Mouse (Mus musculus) embryonic fibroblast, embryonic 13.5 days (primary cell): ENCODE measurements at regions not wholly inside any gene's neighbourhood (a gene's known extent, or its start where the extent isn't known, plus 50 kb on each side); places are given as distances from the start of the nearest gene placed in this dataset.
"Not testable (repeated sequence)": the region's sequence is repeated elsewhere in the genome, so short reads cannot be mapped to it uniquely, and the experiment has no call there.

Experiments used
- H3K27ac ChIP-seq: 2 replicates; pipeline ENCODE4 v1.5.1; 2012; ENCODE audit warnings: low read length, control low read depth, inconsistent platforms; ENCODE audit not compliant: insufficient read depth
- H3K4me1 ChIP-seq: 2 replicates; pipeline ENCODE4 v1.6.1; 2011; ENCODE audit warnings: low read length; ENCODE audit not compliant: control insufficient read depth, insufficient read depth
- H3K4me3 ChIP-seq: 2 replicates; pipeline ENCODE4 v1.5.1; 2011; ENCODE audit warnings: mild to moderate bottlenecking, control low read depth, low read length; ENCODE audit not compliant: insufficient read depth
- CTCF ChIP-seq: IDR thresholded peaks from 2 replicates; pipeline ENCODE4 v1.5.1; 2011; ENCODE audit warnings: mild to moderate bottlenecking, control low read depth, low read length, moderate library complexity, borderline replicate concordance; ENCODE audit not compliant: insufficient read depth
- POLR2A ChIP-seq: IDR thresholded peaks from 2 replicates; pipeline ENCODE4 v1.6.1; 2011; ENCODE audit warnings: low read depth, mild to moderate bottlenecking, control low read depth, low read length, moderate library complexity

- no peak for TF ChIP-seq POLR2A
These were observed 77.7 kb upstream of the Creb5 start for GRCm38 (mm10) chr6:53209398-53209797.

GRCm38 (mm10) chr6:53208474-53208873 is 78.6 kb upstream of the Creb5 start:
- H3K27ac ChIP-seq, result no peak overlapping the region
- no peak for TF ChIP-seq CTCF
- TF ChIP-seq POLR2A, result no peak
- no peak overlapping the region for H3K4me3 ChIP-seq
- H3K4me1 ChIP-seq, result peaks cover 8% of the 10 kb centered on the region; the same call in 1 of the 2 replicates

More at GRCm38 (mm10) chr6:53209398-53209797, 77.7 kb upstream of the Creb5 start:
- no peak overlapping the region for H3K4me3 ChIP-seq
- peaks cover 8% of the 10 kb centered on the region; the same call in 1 of the 2 replicates for H3K4me1 ChIP-seq
- no peak overlapping the region for H3K27ac ChIP-seq

- TF ChIP-seq CTCF (no peak), POLR2A (no peak)
- Histone ChIP-seq H3K27ac (no peak overlapping the region), H3K4me1 (peaks cover 8% of the 10 kb centered on the region; the same call in 1 of the 2 replicates), H3K4me3 (no peak overlapping the region)
These were observed 79.3 kb upstream of the Creb5 start for GRCm38 (mm10) chr6:53207781-53208180.

- Histone ChIP-seq H3K4me1 (peaks cover 8% of the 10 kb centered on the region; the same call in 1 of the 2 replicates), H3K27ac (no peak overlapping the region), H3K4me3 (no peak overlapping the region)
- no peak for TF ChIP-seq POLR2A
These were observed 79.7 kb upstream of the Creb5 start for GRCm38 (mm10) chr6:53207361-53207760.

GRCm38 (mm10) chr6:53201281-53201956 is 85.7 kb upstream of the Creb5 start:
- TF ChIP-seq POLR2A, result no peak
- TF ChIP-seq CTCF, result no peak
- H3K27ac ChIP-seq, result no peak overlapping the region
- no peak overlapping the region for H3K4me3 ChIP-seq
- H3K4me1 ChIP-seq, result 0 out of 2 replicates have a peak, but pooled peaks cover 4% of the 10 kb centered on the region

GRCm38 (mm10) chr6:53199474-53199873 is 87.6 kb upstream of the Creb5 start:
- Histone ChIP-seq H3K27ac (no peak overlapping the region), H3K4me1 (0 out of 2 replicates have a peak, but pooled peaks cover 4% of the 10 kb centered on the region), H3K4me3 (no peak overlapping the region)
- TF ChIP-seq CTCF (no peak), POLR2A (no peak)

- not testable (repeated sequence) for H3K27ac ChIP-seq, H3K4me3 ChIP-seq, H3K4me1 ChIP-seq
These were observed 104.9 kb upstream of the Creb5 start for GRCm38 (mm10) chr6:53182131-53182530.

- Histone ChIP-seq H3K4me3 (no peak overlapping the region), H3K27ac (no peak overlapping the region), H3K4me1 (no peaks in the 10 kb centered on the region)
- TF ChIP-seq CTCF, result no peak
These were observed 96.0 kb upstream of the Jazf1 start for GRCm38 (mm10) chr6:53164423-53164841.

- no peak for TF ChIP-seq CTCF
- TF ChIP-seq POLR2A, result no peak
- Histone ChIP-seq H3K27ac (no peak overlapping the region), H3K4me3 (no peak overlapping the region), H3K4me1 (no peaks in the 10 kb centered on the region)
These were observed 94.7 kb upstream of the Jazf1 start for GRCm38 (mm10) chr6:53163091-53163490.

GRCm38 (mm10) chr6:53161627-53162026 is 93.2 kb upstream of the Jazf1 start:
- no peak overlapping the region for H3K4me3 ChIP-seq
- no peak for TF ChIP-seq POLR2A
- no peaks in the 10 kb centered on the region for H3K4me1 ChIP-seq
- no peak overlapping the region for H3K27ac ChIP-seq

GRCm38 (mm10) chr6:53154621-53155020 is 86.2 kb upstream of the Jazf1 start:
- TF ChIP-seq POLR2A (no peak), CTCF (no peak)
- H3K27ac ChIP-seq, result no peak overlapping the region
- H3K4me1 ChIP-seq, result no peaks in the 10 kb centered on the region
- H3K4me3 ChIP-seq, result no peak overlapping the region
